Mouse (Mus musculus) bone marrow macrophage, adult 2 months (primary cell): Measurements from ENCODE around the gene Fermt2.

Experiments
- CTCF ChIP-seq: IDR thresholded peaks from 2 replicates; pipeline ENCODE4 v1.5.1; 2012; ENCODE audit warnings: low read depth, mild to moderate bottlenecking, low read length, moderate library complexity
- POLR2A ChIP-seq: IDR thresholded peaks from 2 replicates; pipeline ENCODE4 v1.6.1; 2012; ENCODE audit warnings: mild to moderate bottlenecking, low read depth, low read length, borderline replicate concordance

DNA sequence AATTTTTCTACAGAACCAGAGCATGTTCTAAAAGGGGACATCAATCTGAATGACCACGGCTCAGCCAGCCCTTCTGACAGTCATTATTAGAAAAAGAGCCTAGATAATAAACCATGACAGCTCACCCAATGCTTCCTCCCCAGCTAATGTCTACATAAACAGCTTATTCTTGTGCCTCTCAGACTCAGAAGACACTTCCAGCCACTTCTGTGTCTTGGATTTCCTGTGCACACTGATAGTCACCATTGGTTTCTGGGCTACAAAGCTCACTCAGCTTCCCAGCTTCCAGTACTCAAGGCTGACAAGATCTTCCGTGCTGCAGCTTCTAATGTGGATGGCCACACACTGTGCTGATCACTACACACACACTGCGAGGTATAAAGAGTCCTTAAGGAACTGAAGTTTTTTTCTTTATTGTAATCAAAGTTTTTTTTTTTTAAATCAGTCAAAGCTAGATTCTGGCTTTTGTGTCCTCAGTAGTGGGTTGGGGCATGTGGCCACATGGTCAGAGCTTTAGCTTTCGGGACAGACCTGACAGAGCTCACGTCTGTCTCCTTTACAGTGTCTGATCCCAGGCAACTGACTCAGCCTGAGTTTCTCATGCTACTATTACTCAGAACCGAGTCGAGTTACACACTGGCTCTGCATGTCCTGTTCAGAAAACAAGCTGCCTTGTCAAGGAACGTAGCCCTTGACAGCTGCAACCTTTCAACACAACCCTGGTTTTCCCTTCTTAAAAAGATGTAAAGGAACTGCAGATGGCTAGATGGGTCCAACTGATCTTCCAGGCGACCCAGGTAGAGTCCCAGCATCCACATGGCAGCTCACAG, 50.7 kb downstream of the Fermt2 start:
- TF ChIP-seq POLR2A: no peak
- no peak for TF ChIP-seq CTCF
